In the genomic region with DNA sequence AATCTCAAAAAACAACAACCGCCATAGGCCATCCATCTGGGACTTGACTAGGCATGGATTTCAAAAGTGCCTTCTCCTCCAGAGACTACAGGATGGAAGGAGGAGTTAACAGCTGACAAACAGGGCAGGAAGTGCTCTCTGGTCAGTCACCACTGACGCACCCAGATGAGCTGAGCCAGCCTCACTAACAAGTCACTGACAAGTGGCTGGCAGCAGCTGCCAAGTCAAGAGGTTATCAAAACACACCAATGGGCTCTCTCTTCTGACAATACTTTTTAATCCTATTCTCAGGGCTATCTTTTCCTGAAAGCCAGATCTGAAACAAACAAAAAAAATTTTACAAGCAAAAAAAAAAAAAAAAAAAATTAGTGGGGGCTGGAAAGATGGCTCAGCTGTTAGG, we compare ENCODE assay signal across 13 mouse cellular contexts. TPM values are rescaled to one million over a fixed set of nuclear protein-coding genes. Genes with fewer than 3 reads are reported as not detected.
DNase-seq lines count a peak whose midpoint lies in the region; ATAC-seq and TF ChIP-seq lines count a peak whose summit lies in the region.
"Had no signal": no experiment of that assay in that cellular context is flagged by ENCODE, and none has a peak within 500 bp of the region (broad histone marks: within the 10 kb centered on the region; RNA-seq: fewer than 3 reads in every experiment).

No protein-coding gene starts in this region.

- no peaks in the 10 kb centered on the region for H3K9me3 ChIP-seq in heart, embryonic 14.5 days (ENCODE audit: control insufficient read depth, low read length)
- H3K9me3 ChIP-seq: hindbrain, embryonic 10.5 days had no signal

- H3K4me2 ChIP-seq in heart, embryonic 14.5 days (ENCODE audit: low read length), result no peak overlapping the region

- intact Hi-C loops in gastrocnemius, adult 2 months (cut with DNase I), result no loop called here

- H3K4me3 ChIP-seq in gastrocnemius, adult 2 months, result no peak overlapping the region
- no peak overlapping the region for H3K4me3 ChIP-seq in heart, embryonic 14.5 days (ENCODE audit: control insufficient read depth in 1 of 2, insufficient read depth in 1 of 2, low read depth in 1 of 2, low read length in 2 of 2)
- H3K4me3 ChIP-seq: erythroblast, embryonic 14.5 days; hindbrain, embryonic 10.5 days; layer of hippocampus, adult 2 months had no signal

- H3K36me3 ChIP-seq in heart, embryonic 14.5 days (ENCODE audit: control insufficient read depth, insufficient read depth, low read length), result no peaks in the 10 kb centered on the region
- H3K36me3 ChIP-seq: hindbrain, embryonic 10.5 days had no signal

- TF ChIP-seq CTCF in gastrocnemius, adult 2 months (IDR thresholded peaks at IDR 0.05), result no peak

- WGBS in heart, embryonic 14.5 days, result 13% methylated on average over 2 of the region's 2 CpGs

- no peak overlapping the region for H3K9ac ChIP-seq in heart, embryonic 14.5 days (ENCODE audit: low read length)

- peak; percentile 41; the same call in 1 of the 2 replicates for ATAC-seq in heart, embryonic 14.5 days (ENCODE audit: insufficient number of reproducible peaks, insufficient read depth, low FRiP score, low read depth)
- no peak for ATAC-seq in frontal cortex, adult (ENCODE audit: low TSS enrichment)

- H3K27me3 ChIP-seq in heart, embryonic 14.5 days (ENCODE audit: control insufficient read depth, insufficient read depth, low read length), result peaks cover 12% of the 10 kb centered on the region

- H3K27ac ChIP-seq in gastrocnemius, adult 2 months, result no peak overlapping the region
- H3K27ac ChIP-seq in heart, embryonic 14.5 days (replicated peaks in 1 of 2; ENCODE audit: control insufficient read depth in 1 of 2, insufficient read depth in 1 of 2, low read depth in 2 of 2, low read length in 2 of 2), result no peak overlapping the region
- H3K27ac ChIP-seq: hindbrain, embryonic 10.5 days; layer of hippocampus, adult 2 months had no signal

- peaks cover 15 to 22% of the 10 kb centered on the region in 2 experiments for H3K4me1 ChIP-seq in heart, embryonic 14.5 days (ENCODE audit: control insufficient read depth in 2 of 2, insufficient read depth in 2 of 2, low read length in 2 of 2)

- peak; percentile 32 for DNase-seq in gastrocnemius, adult 2 months
- DNase-seq in gastrocnemius, postnatal 4 days (ENCODE audit: low spot score in 2 of 2), result no peak
- DNase-seq in 3134 (ENCODE audit: extremely low read depth, insufficient read length, low spot score), result peak; percentile 65
- DNase-seq in MN1 (ENCODE audit: low spot score), result peak; percentile 44
- no peak for DNase-seq in right cerebral cortex, adult 2 months (ENCODE audit: low spot score in 2 of 2)
- no peak for DNase-seq in spleen, postnatal 14 days (ENCODE audit: low spot score in 2 of 2)
- DNase-seq: cerebellum, adult 18-20 months; right cerebral cortex, adult 18-20 months had no signal

RNA-seq across cellular contexts. Expression of a gene that starts 6.3 kb away (rescaled TPM):
- 1 to 10 TPM; 6.1 to 7.9 TPM for total RNA-seq in gastrocnemius, adult 2 months (2021)
- 1 to 10 TPM; 6.4 to 7.7 TPM for total RNA-seq in gastrocnemius, postnatal 4 days (2021)
- 4.2 and 5.0 TPM in 2 replicates for polyA plus RNA-seq in heart, embryonic 14.5 days (2014; fragmentation: Nextera tagmentation; extraction: Ambion mirVana)
- polyA plus RNA-seq: erythroblast, embryonic 14.5 days had no signal

Comparison
In these comparisons a context has a peak if more than half of its experiments do, and no peak if none do; other contexts are left out.
1. DNase-seq: peak in gastrocnemius, adult 2 months (single experiment), 3134 (single experiment) and MN1 (single experiment); none in gastrocnemius, postnatal 4 days (0 of 2), right cerebral cortex, adult 2 months (0 of 2) and spleen, postnatal 14 days (0 of 2).